Mouse (Mus musculus) stomach, postnatal 0 days (tissue): ENCODE results near the gene R3hdm2.

Source experiments
- CTCF ChIP-seq: IDR thresholded peaks from 2 replicates; pipeline ENCODE4 v1.5.1; 2016; ENCODE audit warnings: antibody characterized with exemption, low read depth, mild to moderate bottlenecking, moderate library complexity
- EP300 ChIP-seq: optimal IDR thresholded peaks from 2 replicates; pipeline ENCODE3; 2016; ENCODE audit warnings: antibody characterized with exemption

GRCm38 (mm10) chr10:127379654-127380053 lies 473 bp upstream of the R3hdm2 start:
- TF ChIP-seq EP300: no peak
- no peak for TF ChIP-seq CTCF
